ENCODE assay signal across 26 mouse cellular contexts in the genomic region with DNA sequence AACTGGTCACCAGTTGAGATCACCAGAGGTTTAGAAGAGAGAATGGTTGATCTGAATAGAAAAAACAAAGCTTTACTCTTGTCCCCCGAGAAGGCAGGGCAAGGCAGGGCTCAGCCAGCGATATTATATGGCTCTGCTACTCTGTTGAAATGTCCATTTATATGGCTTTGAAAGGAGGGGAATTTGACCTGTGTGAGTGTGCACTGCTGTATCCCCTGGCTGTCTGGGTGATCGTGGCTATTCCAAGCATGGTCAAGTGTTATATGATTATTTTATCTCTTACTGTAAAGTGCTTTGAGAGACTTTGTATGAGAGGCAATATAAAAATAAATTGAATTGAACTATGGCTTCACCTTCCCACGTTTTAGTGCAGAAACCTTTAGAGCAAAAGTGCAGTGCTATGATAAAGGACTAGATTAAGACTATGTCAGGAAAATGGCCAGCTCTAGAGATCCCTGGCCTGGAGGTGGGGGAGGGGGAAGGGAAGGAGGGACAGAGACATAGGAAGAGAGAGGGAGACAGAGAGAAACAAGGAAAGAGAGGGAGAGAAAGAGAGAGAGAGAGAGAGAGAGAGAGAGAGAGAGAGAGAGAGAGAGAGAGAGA.
DNase-seq lines count a peak whose midpoint lies in the region; ATAC-seq and TF ChIP-seq lines count a peak whose summit lies in the region.
"Had no signal": no experiment of that assay in that cellular context is flagged by ENCODE, and none has a peak within 500 bp of the region (broad histone marks: within the 10 kb centered on the region; RNA-seq: fewer than 3 reads in every experiment).

No protein-coding gene starts in this region.

- ATAC-seq in heart, embryonic 12.5 days (ENCODE audit: insufficient number of reproducible peaks, low FRiP score) = no peak
- ATAC-seq in heart, embryonic 11.5 days (replicated peaks; ENCODE audit: insufficient number of reproducible peaks, low FRiP score, low TSS enrichment) = no peak
- no peak for ATAC-seq in kidney, embryonic 15.5 days (replicated peaks; ENCODE audit: low FRiP score)
- ATAC-seq: forebrain, embryonic 16.5 days; liver, embryonic 12.5 days; midbrain, embryonic 13.5 days had no signal

- no peak for TF ChIP-seq POLR2A in kidney, adult 2 months (IDR thresholded peaks at IDR 0.05; ENCODE audit: low read depth, low read length)
- no peak for TF ChIP-seq POLR2A in small intestine, adult 2 months (IDR thresholded peaks at IDR 0.05; ENCODE audit: low read depth, low read length)

- no peak overlapping the region for H3K4me3 ChIP-seq in heart, embryonic 12.5 days
- H3K4me3 ChIP-seq in heart, embryonic 11.5 days (ENCODE audit: low read depth, low read length) = no peak overlapping the region
- no peak overlapping the region for H3K4me3 ChIP-seq in kidney, embryonic 15.5 days (replicated peaks)
- H3K4me3 ChIP-seq in kidney, adult 2 months (ENCODE audit: insufficient read depth, low read depth, low read length) = no peak overlapping the region
- no peak overlapping the region for H3K4me3 ChIP-seq in small intestine, adult 2 months (ENCODE audit: low read depth, low read length)
- H3K4me3 ChIP-seq: forebrain, embryonic 10.5 days; hindbrain, embryonic 12.5 days; limb, embryonic 13.5 days; liver, embryonic 12.5 days; midbrain, embryonic 13.5 days had no signal

- DNase-seq in kidney, adult 2 months = no peak
- DNase-seq in embryo, embryonic 9.5 days (ENCODE audit: extremely low spot score) = peak; percentile 15
- no peak for DNase-seq in gastrocnemius, adult 18-20 months (ENCODE audit: low spot score)
- DNase-seq: adrenal gland, postnatal 10 days; cerebellum, adult 2 months; cerebellum, postnatal 36 days; gastrocnemius, postnatal 14 days; heart, adult 18-20 months; kidney, adult 9 months; kidney, postnatal 36 days; layer of hippocampus, adult 9-11 months; lung, adult 18-20 months; lung, postnatal 14 days; right cerebral cortex, adult 18-20 months; thymus, adult 18-20 months; thymus, postnatal 36 days had no signal

- H3K27ac ChIP-seq in heart, embryonic 12.5 days (ENCODE audit: poor library complexity, severe bottlenecking) = 0 out of 2 replicates have a peak overlapping the region, but pooled peaks have one; percentile 29
- no peak overlapping the region for H3K27ac ChIP-seq in heart, embryonic 11.5 days (ENCODE audit: low read depth, low read length)
- H3K27ac ChIP-seq in kidney, embryonic 15.5 days = 0 out of 2 replicates have a peak overlapping the region, but pooled peaks have one; percentile 49
- H3K27ac ChIP-seq in kidney, adult 2 months (ENCODE audit: insufficient read depth, low read depth, low read length) = no peak overlapping the region
- peak overlapping the region; percentile 23; the same call in 1 of the 2 replicates for H3K27ac ChIP-seq in small intestine, adult 2 months (ENCODE audit: insufficient read depth, low read depth, low read length)
- H3K27ac ChIP-seq: forebrain, embryonic 10.5 days; hindbrain, embryonic 12.5 days; limb, embryonic 13.5 days; liver, embryonic 12.5 days; midbrain, embryonic 13.5 days had no signal

- no peak overlapping the region for H3K4me2 ChIP-seq in heart, embryonic 12.5 days
- H3K4me2 ChIP-seq in heart, embryonic 11.5 days = no peak overlapping the region
- no peak overlapping the region for H3K4me2 ChIP-seq in kidney, embryonic 15.5 days
- H3K4me2 ChIP-seq: hindbrain, embryonic 12.5 days; limb, embryonic 13.5 days; liver, embryonic 12.5 days; midbrain, embryonic 13.5 days had no signal

- peaks cover 6% of the 10 kb centered on the region; the same call in 1 of the 2 replicates for H3K4me1 ChIP-seq in heart, embryonic 12.5 days (replicated peaks)
- H3K4me1 ChIP-seq in heart, embryonic 11.5 days (ENCODE audit: control insufficient read depth, insufficient read depth, low read length) = no peaks in the 10 kb centered on the region
- 0 out of 2 replicates have a peak, but pooled peaks cover 2% of the 10 kb centered on the region for H3K4me1 ChIP-seq in kidney, embryonic 15.5 days
- no peaks in the 10 kb centered on the region for H3K4me1 ChIP-seq in kidney, adult 2 months (ENCODE audit: control insufficient read depth, insufficient read depth, low read length)
- peaks cover 4% of the 10 kb centered on the region; the same call in 1 of the 2 replicates for H3K4me1 ChIP-seq in small intestine, adult 2 months (ENCODE audit: control insufficient read depth, insufficient read depth, insufficient read length, low read length)
- H3K4me1 ChIP-seq: limb, embryonic 13.5 days; liver, embryonic 12.5 days; midbrain, embryonic 13.5 days had no signal

- TF ChIP-seq CTCF in kidney, adult 2 months (conservative IDR thresholded peaks at IDR 0.05; ENCODE audit: insufficient read depth, insufficient read length, low read depth, low read length) = no peak
- no peak for TF ChIP-seq CTCF in small intestine, adult 2 months (IDR thresholded peaks at IDR 0.05; ENCODE audit: extremely low read depth, insufficient read length, insufficient replicate concordance, low read depth, low read length)

- H3K9ac ChIP-seq in heart, embryonic 12.5 days = no peak overlapping the region
- H3K9ac ChIP-seq in heart, embryonic 11.5 days (ENCODE audit: low read depth, low read length) = no peak overlapping the region
- no peak overlapping the region for H3K9ac ChIP-seq in kidney, embryonic 15.5 days
- H3K9ac ChIP-seq: hindbrain, embryonic 12.5 days; limb, embryonic 13.5 days; liver, embryonic 12.5 days; midbrain, embryonic 13.5 days had no signal

- WGBS in heart, embryonic 12.5 days = 18% methylated on average over 4 of the region's 4 CpGs
- WGBS in heart, embryonic 11.5 days (ENCODE audit: insufficient replicate concordance) = 36% methylated on average over 4 of the region's 4 CpGs
- WGBS in kidney, embryonic 15.5 days = 31% methylated on average over 4 of the region's 4 CpGs
- WGBS in kidney, adult 2 months = 36% methylated on average over 4 of the region's 4 CpGs
- 27% methylated on average over 4 of the region's 4 CpGs for WGBS in small intestine, adult 2 months

- no peaks in the 10 kb centered on the region for H3K36me3 ChIP-seq in heart, embryonic 12.5 days
- H3K36me3 ChIP-seq in heart, embryonic 11.5 days (ENCODE audit: control insufficient read depth, insufficient read depth, low read length) = no peaks in the 10 kb centered on the region
- no peaks in the 10 kb centered on the region for H3K36me3 ChIP-seq in kidney, embryonic 15.5 days
- no peaks in the 10 kb centered on the region for H3K36me3 ChIP-seq in kidney, adult 2 months (ENCODE audit: control insufficient read depth, insufficient read depth, low read length)
- no peaks in the 10 kb centered on the region for H3K36me3 ChIP-seq in small intestine, adult 2 months (ENCODE audit: control insufficient read depth, insufficient read depth, low read length)
- H3K36me3 ChIP-seq: forebrain, embryonic 10.5 days; hindbrain, embryonic 12.5 days; limb, embryonic 13.5 days; liver, embryonic 12.5 days; midbrain, embryonic 13.5 days had no signal

- H3K27me3 ChIP-seq in heart, embryonic 12.5 days (replicated peaks) = no peaks in the 10 kb centered on the region
- H3K27me3 ChIP-seq in heart, embryonic 11.5 days (ENCODE audit: control insufficient read depth, insufficient read depth, low read length) = no peaks in the 10 kb centered on the region
- no peaks in the 10 kb centered on the region for H3K27me3 ChIP-seq in kidney, embryonic 15.5 days
- H3K27me3 ChIP-seq in kidney, adult 2 months (replicated peaks; ENCODE audit: control insufficient read depth, insufficient read depth, low read length) = no peaks in the 10 kb centered on the region
- H3K27me3 ChIP-seq in small intestine, adult 2 months (ENCODE audit: control insufficient read depth, insufficient read depth, low read length) = no peaks in the 10 kb centered on the region
- H3K27me3 ChIP-seq: hindbrain, embryonic 12.5 days; limb, embryonic 13.5 days; liver, embryonic 12.5 days; midbrain, embryonic 13.5 days had no signal

- H3K9me3 ChIP-seq in heart, embryonic 12.5 days (replicated peaks) = no peaks in the 10 kb centered on the region
- no peaks in the 10 kb centered on the region for H3K9me3 ChIP-seq in heart, embryonic 11.5 days (replicated peaks; ENCODE audit: control insufficient read depth, low read length)
- no peaks in the 10 kb centered on the region for H3K9me3 ChIP-seq in kidney, embryonic 15.5 days (replicated peaks)
- H3K9me3 ChIP-seq: forebrain, embryonic 10.5 days; hindbrain, embryonic 12.5 days; limb, embryonic 13.5 days; liver, embryonic 12.5 days; midbrain, embryonic 13.5 days had no signal

Comparison
In these comparisons a context has a peak if more than half of its experiments do, and no peak if none do; other contexts are left out.
1. H3K27ac ChIP-seq: peak in heart, embryonic 12.5 days (single experiment), kidney, embryonic 15.5 days (single experiment) and small intestine, adult 2 months (single experiment); none in heart, embryonic 11.5 days (single experiment) and kidney, adult 2 months (single experiment).